Mouse (Mus musculus) embryo, embryonic 11.5 days (tissue): ENCODE data around the gene Mesp2.

Source experiments
- DNase-seq: peaks from one replicate; pipeline ENCODE4 v3.0.0-alpha.2; 2012; ENCODE audit warnings: low read depth, low spot score

Gene Mesp2

GRCm38 (mm10) chr7:79803887-79804286 is 6.6 kb upstream of the Mesp2 start:
- DNase-seq, result no peak

GRCm38 (mm10) chr7:79808561-79808960 is 2.0 kb upstream of the Mesp2 start:
- DNase-seq, result no peak

GRCm38 (mm10) chr7:79813409-79813808 is 2.9 kb downstream of the Mesp2 start:
- no peak for DNase-seq

GRCm38 (mm10) chr7:79818321-79818720 is 7.8 kb downstream of the Mesp2 start:
- no peak for DNase-seq

GRCm38 (mm10) chr7:79819515-79819914 is 9.0 kb downstream of the Mesp2 start:
- DNase-seq, result no peak

GRCm38 (mm10) chr7:79819996-79820395 is 9.5 kb downstream of the Mesp2 start:
- no peak for DNase-seq

- DNase-seq, result no peak
Observed at GRCm38 (mm10) chr7:79822092-79822695, 11.7 kb downstream of the Mesp2 start.

GRCm38 (mm10) chr7:79828341-79828740 is 17.8 kb downstream of the Mesp2 start:
- no peak for DNase-seq

- no peak for DNase-seq
Observed at GRCm38 (mm10) chr7:79831145-79831544, 20.6 kb downstream of the Mesp2 start.

- no peak for DNase-seq
Observed at GRCm38 (mm10) chr7:79831585-79831984, 21.1 kb downstream of the Mesp2 start.

GRCm38 (mm10) chr7:79832980-79833379 is 22.5 kb downstream of the Mesp2 start:
- no peak for DNase-seq

GRCm38 (mm10) chr7:79835196-79835595 is 24.7 kb downstream of the Mesp2 start:
- DNase-seq, result no peak

- no peak for DNase-seq
Observed at GRCm38 (mm10) chr7:79837247-79837646, 26.7 kb downstream of the Mesp2 start.

- no peak for DNase-seq
Observed at GRCm38 (mm10) chr7:79842163-79842562, 31.6 kb downstream of the Mesp2 start.

- no peak for DNase-seq
Observed at GRCm38 (mm10) chr7:79844090-79844802, 33.7 kb downstream of the Mesp2 start.

GRCm38 (mm10) chr7:79846342-79846741 is 35.8 kb downstream of the Mesp2 start:
- no peak for DNase-seq

GRCm38 (mm10) chr7:79847456-79848451 is 37.2 kb downstream of the Mesp2 start:
- DNase-seq, result peak; percentile 58

- DNase-seq, result no peak
Observed at GRCm38 (mm10) chr7:79856305-79856704, 45.8 kb downstream of the Mesp2 start.

- DNase-seq, result no peak
Observed at GRCm38 (mm10) chr7:79858202-79858934, 47.8 kb downstream of the Mesp2 start.

GRCm38 (mm10) chr7:79858956-79859630 is 48.6 kb downstream of the Mesp2 start:
- no peak for DNase-seq

- no peak for DNase-seq
Observed at GRCm38 (mm10) chr7:79860811-79861210, 50.3 kb downstream of the Mesp2 start, which contains the start of gene Anpep. Gene Anpep, minus strand, starts transcription at chr7:79861059.
